Mouse (Mus musculus): ENCODE data around the gene Josd2. TPM values are rescaled to one million over a fixed set of nuclear protein-coding genes. Genes with fewer than 3 reads are reported as not detected.

The Josd2 gene
- 10 to 100 TPM; 60.6 to 63.2 TPM for total RNA-seq (2021)
- long read RNA-seq, experiment 1, transcript Josd2-204 (5 exons, 864 nt), result major isoform, 12 of 36 reads
- long read RNA-seq, experiment 1, partial matches to known transcripts, result 11 of 36 reads
- long read RNA-seq, experiment 1, other reads (novel, unspliced or antisense), result 5 of 36 reads
- long read RNA-seq, experiment 2, transcript Josd2-204 (5 exons, 864 nt), result major isoform, 7 of 31 reads
- long read RNA-seq, experiment 2, partial matches to known transcripts, result 7 of 31 reads
- long read RNA-seq, experiment 2, other reads (novel, unspliced or antisense), result 12 of 31 reads

DNA sequence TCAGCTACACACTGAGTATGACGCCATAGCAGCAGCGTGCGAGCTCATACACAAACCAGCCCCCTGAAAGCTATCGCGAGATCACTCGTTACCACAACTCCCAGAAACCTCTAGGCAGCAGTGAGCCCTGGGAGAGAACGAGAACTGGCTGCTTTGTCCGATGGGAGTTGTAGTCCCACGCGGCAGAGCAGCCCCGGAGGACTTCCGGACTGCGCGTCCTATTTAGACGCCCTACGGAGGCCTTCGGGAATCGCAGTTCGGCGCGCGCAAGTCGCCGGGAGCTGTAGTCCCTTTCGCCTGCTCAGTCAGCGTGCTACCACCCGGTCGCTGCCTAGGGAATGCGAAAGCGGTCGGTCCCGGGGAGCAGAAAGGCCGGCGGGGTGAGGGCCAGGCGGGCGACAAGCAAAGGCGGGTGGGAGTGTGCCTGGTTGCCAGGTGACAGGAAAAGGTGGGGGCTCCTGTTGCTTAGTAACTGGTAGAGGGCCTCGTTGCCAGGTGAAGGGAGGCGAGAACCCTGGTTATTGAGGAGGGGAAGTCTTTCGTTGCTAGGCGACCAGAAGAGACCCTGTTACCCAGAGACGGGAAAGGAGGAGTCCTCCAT lies at the start of gene Josd2:
Gene Josd2, plus strand, starts transcription at position 170 of the 601 bp plus-strand sequence.
- intact Hi-C loops (cut with DNase I), result no loop called here

DNA sequence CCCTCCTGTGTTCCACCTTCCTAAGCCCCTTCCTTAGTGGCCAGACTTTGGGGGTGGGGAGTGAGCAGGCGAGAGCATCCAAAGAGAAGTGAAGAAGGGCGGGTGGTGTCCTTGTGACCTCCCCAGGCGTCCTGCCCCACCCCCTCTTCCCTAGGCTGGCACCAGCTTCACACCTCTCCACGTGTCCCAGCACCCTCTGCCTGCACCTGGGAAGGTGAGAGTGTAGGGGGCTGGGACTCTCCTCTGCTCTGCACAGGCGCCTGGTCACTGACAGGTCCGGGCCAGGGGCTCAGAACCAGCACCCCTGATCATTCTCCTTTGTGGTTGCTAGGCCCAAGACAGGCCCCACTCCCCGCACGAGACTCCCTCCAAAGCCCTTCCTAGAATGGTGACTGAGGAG lies 40.1 kb upstream of the Josd2 start:
- DNase-seq (ENCODE audit: low spot score in 2 of 2), result no peak
- intact Hi-C loops (cut with DNase I), result no loop called here

More for the DNA sequence above, at the start of gene Josd2:
- peak; percentile 96 to 98 for DNase-seq (ENCODE audit: low spot score in 2 of 2)

DNA sequence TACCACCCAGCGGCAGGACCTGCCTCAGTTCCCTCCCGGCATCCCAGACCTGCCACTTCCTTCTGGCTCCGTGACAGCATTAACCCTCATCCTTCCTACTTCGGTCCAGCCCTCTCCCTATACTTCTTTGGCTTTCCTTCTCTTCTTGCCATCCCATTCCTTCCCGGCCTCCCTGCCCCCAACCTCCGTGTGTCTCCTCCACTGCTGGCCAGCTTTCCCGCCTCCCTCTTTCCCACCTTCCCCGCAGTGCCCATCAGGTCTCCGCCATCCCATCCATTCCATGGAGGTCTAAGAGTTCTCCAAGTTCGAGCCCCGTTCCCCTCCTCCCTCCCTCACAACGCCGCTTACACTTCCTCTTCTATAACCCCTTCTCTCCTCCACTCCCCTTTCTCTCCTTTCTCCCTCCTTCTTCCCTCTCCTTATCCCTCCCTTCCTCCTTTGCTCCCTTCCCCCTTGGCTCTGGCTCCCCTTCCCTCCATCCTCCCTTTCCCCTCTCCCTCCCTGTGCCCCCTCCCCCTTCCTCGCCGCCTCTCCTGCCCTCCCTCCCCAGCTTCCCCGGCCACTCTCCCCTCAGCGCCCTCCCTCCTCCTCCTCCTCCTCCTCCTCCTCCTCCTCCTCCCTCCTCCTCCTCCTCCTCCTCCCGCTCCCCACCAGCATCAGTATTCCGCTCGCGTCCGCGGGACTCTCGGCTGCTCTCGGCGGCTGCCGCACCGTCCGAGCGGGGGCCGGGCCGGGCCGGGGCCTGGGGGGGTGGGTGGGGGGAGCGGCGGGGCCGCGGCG lies 39.4 kb upstream of the Josd2 start:
- intact Hi-C loops (cut with DNase I), result no loop called here
- DNase-seq (ENCODE audit: low spot score in 2 of 2), result peak in 1 of 2 experiments; percentile 72

DNA sequence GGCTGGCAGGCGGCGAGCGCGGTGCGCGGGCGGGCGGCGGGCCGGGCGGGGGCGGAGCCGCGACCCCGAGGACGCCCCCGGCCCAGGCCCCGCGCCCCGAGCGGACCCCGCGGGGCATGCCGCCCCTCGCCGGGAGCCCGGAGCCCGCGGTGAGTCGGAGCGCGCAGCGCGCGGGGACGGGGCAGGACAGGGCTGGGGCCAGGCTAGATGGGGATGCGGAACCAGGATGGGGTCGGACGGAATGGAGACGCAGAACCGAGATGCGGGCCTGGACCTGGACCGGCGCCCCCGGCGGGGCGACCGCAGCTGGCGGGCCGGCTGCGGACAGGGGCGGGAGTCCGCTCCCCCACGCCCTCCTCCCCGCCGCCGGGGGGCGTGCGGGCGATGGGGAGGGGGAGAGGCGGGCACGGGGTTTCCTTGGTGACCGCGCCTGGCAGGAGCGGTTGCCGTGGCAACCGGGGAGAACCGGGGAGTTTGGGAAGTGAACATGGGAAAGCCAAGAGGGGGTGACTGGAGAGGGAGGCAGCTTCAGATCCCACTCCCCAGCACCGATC lies 38.7 kb upstream of the Josd2 start, which contains the start of gene Lrrc4b:
Gene Lrrc4b, plus strand, starts transcription at position 51 of the 554 bp plus-strand sequence.
- intact Hi-C loops (cut with DNase I), result no loop called here
- DNase-seq (ENCODE audit: low spot score in 2 of 2), result peak; percentile 84

DNA sequence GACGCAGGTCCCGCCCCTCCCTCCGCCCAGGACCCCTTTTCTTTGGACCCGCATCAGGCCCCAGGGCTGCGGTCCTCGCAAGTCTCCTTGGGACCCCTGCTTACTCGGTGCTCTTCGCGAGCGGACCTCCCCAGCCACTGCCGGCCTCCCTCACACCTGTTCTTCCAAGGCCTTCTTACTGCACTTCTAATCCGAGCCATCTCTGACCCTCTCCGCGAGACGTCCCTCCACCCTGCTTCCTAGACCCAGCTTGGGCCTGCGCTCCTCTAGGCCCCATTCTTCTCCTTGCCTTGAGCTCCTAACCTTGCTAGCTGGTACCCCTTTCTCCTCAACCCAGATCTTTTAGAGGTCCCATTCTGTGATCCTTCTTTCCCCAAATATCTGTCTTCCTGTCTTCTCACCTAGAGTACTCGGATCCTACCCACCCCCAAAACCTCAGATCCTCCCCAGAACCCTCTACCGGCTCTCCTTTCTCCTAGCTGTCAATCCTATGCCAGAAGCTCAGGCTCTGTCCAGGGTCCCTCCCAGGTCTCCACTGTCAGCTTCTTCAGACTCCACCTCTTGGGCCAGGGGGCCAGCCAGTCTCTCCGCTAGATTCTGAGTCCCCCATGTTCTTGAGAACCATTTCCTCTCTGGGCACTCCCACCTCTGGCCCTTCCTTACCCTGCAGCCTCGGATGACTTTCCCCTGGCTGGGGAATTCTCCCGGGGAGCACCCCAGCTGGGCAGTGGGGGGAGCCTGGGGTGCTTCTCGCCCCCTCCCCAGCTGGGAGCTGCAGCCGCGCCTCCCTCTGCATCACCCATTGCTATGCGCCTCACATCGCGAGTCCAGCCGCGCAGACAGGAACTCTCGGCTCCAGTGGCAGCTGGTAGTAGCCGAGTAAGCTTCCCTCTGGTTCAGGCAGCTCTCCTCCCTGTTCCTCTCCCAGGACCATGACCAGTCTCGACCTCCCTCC lies 38.0 kb upstream of the Josd2 start:
- intact Hi-C loops (cut with DNase I), result no loop called here

DNA sequence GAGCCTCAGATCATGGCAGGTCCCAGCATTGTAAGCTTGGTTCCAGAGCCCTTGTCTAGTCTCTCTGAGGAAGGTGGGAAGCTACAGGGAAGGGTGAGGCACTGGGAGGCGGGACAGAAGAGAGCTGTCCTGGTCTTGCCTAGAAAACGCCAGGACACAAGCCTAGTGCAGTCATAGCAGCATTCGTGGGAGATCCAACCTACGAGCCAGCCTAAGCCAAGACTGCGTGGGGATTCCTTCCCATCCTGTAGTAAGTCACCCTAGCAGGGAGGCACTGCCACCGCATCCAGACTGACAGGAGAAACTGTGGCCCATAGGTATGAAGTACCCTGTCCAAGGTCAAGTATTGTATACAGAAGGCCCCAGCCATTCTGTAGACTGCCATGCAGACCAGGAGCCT lies 35.2 kb upstream of the Josd2 start:
- intact Hi-C loops (cut with DNase I), result no loop called here
- no peak for DNase-seq (ENCODE audit: low spot score in 2 of 2)

More for the DNA sequence above, 38.0 kb upstream of the Josd2 start:
- peak in 1 of 2 experiments; percentile 64 for DNase-seq (ENCODE audit: low spot score in 2 of 2)

DNA sequence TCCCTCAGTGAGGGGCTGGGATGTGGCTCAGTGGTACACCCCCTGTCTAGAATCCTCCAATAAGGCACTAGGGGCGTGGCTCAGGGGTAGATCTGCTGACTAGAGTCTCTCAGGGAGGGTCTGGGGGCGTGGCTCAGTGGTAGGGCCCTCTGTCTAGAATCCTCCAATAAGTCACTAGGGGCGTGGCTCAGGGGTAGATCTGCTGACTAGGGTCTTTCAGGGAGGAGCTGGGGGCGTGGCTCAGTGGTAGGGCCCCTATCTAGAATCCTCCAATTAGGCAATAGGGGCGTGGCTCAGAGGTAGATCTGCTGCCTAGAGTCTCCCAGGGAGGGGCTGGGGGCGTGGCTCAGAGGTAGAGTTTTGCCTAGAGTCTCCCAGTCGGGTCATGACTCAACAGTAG lies 34.4 kb upstream of the Josd2 start:
- DNase-seq (ENCODE audit: low spot score in 2 of 2), result no peak
- intact Hi-C loops (cut with DNase I), result no loop called here

DNA sequence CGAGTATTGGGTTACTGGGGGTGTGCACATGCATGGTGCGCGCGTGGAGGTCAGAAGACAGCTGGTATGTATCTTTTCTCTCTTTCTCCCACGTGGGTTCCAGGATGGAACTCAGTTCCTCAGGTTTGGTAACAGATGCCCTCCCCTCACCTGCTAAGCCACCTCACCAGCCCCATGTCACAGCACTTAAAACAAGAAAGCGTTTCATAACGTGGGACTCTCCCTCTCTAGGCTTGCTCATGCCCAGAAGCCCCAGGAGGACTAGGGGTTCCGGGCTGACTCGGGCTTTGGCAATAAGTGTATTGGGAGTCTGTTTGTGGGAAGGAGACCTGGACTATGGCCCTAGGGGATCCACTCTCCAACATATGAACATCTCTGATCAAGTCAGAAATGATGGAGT lies 33.7 kb upstream of the Josd2 start:
- DNase-seq (ENCODE audit: low spot score in 2 of 2), result no peak
- intact Hi-C loops (cut with DNase I), result no loop called here

DNA sequence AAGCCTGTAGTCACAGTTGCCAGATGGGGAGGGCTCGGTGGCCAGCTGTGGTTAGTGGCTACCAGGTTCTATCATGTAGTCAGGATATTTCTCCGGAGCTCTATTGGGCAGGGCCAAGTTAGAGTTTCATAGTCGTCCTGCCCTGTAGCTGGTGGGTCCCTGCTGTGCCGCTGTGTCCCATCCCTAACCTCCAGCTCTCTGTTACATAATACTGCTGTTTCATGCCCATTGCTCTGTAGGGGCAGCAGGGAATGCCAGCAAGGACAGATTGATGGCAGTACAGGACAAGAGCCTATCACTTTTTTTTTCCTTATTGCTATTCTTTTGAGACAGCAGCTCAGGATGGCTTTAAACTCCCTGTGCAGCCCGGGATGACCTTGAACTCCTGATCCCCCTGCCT lies 32.0 kb upstream of the Josd2 start:
- DNase-seq (ENCODE audit: low spot score in 2 of 2), result no peak
- intact Hi-C loops (cut with DNase I), result no loop called here

DNA sequence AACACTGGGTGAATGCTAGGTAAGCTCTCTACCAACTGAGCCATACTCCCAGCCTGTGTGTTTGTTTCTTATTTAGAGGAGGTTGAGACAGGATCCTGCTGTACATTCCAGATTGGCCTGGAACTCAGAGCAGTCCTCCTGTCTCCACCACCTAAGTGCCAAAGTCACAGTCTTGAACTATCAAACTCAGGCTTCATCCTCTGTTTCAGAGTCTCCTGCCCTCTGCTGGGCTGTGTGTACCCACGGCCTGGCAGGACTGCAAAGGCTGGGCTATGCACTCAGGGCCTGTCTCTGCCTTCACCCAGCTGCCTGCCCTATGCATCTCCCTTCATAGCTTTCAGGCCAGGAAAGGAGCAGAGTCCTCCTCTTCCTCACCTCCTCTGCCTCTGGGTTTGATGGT lies 31.5 kb upstream of the Josd2 start:
- intact Hi-C loops (cut with DNase I), result no loop called here

DNA sequence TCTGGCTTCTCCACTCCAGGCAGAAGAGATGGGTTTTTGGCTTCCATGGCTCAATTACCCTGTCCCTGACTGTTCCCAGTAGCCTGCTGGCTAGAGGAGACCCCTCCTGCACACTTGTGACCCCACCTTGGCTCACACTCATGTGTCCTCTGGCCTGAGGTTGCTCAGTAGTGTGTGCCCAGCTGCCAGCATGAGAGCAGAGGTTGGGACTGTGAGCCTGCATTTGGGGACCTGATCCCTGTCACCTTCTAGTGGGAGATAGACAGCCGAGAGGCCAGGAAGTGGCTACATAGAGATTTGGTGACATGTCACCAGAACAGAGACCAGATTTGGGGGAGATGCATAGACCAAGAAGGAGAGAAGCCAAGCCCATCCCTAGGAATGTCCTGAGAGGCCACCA lies 30.6 kb upstream of the Josd2 start:
- DNase-seq (ENCODE audit: low spot score in 2 of 2), result no peak

More for the DNA sequence above, 31.5 kb upstream of the Josd2 start:
- no peak for DNase-seq (ENCODE audit: low spot score in 2 of 2)

DNA sequence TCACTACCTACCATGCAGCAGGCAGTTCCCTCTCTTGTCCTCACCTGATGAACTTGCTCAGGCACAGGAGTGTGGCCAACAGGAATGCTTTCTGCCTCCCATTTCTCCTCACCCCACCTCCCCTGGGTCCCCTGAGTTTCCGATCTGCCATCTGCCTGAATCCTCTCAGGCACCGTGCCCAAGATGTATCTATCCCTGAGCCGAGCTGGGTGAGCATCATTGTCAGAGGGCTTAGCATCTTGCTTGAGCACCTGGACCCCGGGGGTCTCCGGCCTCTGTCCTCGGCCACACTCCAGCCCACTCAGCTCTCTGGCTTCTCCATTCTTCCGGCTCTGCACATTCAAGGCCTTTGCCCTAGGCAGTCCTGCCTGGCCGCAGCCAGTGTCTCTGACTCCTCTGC lies 29.8 kb upstream of the Josd2 start:
- intact Hi-C loops (cut with DNase I), result no loop called here
- DNase-seq (ENCODE audit: low spot score in 2 of 2), result no peak

More for the DNA sequence above, 30.6 kb upstream of the Josd2 start:
- intact Hi-C loops (cut with DNase I), result no loop called here

DNA sequence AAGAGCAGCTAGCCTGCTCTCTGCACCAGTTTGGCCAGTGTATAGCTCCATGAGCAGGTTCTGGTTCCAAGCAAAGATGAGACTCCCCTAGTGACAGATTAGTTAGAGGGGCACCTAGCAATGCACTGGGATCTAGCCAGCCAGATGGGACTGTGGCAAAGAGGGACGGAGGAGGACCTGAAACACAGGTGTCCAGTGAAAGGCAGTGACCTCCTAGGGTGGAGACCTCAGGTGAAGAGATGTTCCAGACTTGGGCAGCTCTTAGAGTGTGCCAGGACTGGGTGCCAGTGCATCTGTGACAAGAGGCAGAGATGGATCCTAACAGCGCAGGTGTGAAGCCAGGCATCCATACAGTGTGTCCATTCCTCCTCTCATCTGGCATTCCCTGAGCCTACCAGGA lies 28.1 kb upstream of the Josd2 start:
- intact Hi-C loops (cut with DNase I), result no loop called here
- no peak for DNase-seq (ENCODE audit: low spot score in 2 of 2)

DNA sequence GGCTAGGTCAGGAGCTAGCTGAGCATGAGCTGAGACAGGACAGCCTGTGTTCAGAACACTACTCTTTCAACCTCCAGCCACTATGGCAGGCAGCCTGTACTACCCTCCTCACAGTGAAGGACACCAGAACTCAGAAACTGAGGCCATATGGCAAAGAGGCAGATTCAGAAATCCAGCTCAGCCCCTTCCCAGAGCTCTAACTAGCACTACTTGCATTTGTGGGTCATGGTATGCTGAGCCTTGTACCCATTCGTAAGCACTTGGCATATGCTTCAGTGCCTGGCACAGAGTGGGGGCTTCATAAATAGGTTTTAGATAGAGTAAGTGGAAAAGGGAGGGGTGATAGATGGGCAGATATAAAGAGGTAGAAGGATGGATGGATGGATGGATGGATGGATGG lies 27.3 kb upstream of the Josd2 start:
- no peak for DNase-seq (ENCODE audit: low spot score in 2 of 2)
- intact Hi-C loops (cut with DNase I), result no loop called here

DNA sequence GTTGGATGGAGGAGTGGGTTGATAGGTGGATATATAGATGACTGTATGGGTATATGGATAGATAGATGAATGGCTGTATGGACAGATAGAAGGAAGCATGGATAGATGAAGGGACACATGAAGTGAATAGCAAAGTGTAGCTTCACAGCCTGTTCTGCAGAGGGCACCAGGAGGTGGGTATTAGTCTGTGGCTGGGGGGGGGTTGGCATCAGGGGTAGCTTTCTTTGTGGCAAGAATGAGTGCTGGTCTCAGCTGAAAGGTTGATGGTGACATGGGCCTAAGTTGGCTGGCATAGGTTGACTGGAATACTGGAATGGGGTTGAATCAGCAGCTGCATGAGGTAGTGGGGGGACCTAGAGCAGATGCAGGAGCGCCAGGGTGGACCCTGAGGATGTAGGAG lies 26.6 kb upstream of the Josd2 start:
- intact Hi-C loops (cut with DNase I), result no loop called here
- no peak for DNase-seq (ENCODE audit: low spot score in 2 of 2)

DNA sequence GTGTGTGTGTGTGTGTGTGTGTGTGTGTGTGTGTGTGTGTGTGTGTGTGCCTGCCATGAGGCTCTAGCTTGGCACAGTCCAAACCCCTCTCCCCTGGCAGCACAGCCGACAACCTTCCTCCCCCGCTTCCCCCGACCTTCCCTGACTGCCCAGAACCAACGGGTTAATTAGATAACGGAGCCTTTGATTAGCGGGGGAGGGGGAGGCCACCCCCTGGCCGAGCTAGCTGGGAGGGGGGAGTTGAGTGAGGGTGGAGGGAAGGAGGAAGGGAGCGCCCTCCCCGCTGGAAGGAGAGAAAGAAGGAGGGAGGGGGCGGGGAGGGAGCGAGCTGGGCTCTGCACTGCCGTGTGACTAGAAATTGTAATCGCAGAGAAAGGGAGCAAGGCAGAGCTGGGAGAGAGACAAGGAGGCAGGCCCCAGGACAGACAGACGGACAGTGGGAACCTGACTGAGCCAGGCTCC lies 26.1 kb upstream of the Josd2 start:
- intact Hi-C loops (cut with DNase I), result no loop called here

DNA sequence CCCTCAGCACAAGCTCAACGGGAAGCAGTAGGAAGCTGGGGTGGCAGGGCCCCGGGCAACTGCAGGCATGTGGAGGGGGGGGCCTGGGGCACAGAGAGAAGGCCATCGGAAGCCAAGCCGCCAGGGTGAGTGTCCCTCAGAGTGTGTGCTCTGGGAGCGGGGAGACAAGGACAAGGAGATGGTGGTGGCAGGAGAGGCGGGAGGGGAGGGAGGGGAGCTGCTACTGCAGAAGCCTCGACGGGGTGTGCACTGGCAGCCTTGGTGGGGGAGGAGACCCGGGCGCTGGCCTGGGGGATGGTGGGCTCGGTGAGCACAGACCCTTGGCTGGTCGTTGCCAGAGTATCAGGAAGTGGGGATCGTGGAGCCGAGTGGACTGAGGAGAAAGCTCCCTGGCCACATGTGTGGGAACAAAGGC lies 25.4 kb upstream of the Josd2 start:
- intact Hi-C loops (cut with DNase I), result no loop called here

More for the DNA sequence above, 26.1 kb upstream of the Josd2 start:
- peak; percentile 70 to 80 for DNase-seq (ENCODE audit: low spot score in 2 of 2)

DNA sequence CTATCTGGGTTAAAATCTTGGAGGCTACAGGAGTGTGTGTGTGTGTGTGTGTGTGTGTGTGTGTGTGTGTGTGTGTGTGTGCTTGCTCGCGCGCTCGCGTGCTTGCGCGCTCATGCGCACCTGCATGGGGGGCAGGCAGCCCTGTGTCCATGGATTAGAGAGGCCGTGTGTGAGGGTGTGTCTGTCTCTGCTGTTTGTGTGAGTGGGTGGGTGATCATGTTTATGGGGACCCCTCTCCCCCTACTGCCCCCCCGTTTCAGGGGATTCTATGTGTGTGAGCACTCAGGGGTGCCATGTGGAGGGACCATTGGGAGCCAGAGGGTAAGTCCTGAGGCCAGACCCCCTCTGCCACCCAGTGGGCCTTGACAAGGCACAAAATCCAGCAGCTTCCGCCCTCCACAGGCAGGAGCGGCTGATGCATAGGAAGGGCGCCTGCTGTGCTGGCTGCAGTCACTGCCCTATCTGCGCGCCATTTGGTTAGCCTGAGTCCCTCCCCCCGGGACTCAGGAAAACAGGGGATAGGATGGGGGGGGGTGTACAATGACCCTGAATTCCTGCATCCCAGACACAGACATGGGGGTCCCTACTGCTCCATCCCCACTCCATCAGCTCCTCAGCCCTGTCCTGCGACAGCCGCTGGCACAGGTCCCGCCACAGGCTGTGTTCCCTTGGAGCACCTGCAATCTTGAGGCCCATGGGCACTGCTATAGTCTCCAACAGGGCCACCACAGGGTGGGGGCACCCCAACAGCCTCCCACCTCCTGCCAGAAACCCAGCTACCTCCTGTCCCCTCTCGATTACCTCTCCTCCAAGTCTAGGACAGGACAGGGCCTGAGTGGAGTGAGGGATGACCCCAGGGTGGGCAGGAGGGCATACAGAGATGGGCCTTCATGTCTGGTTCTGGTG lies 24.3 kb upstream of the Josd2 start:
- intact Hi-C loops (cut with DNase I), result loop anchor here (2.0 kb wide), 1 partner anchor 19 kb away; no protein-coding TSS in a partner anchor
- DNase-seq (ENCODE audit: low spot score in 2 of 2), result peak in 1 of 2 experiments; percentile 53

More for the DNA sequence above, 25.4 kb upstream of the Josd2 start:
- DNase-seq (ENCODE audit: low spot score in 2 of 2), result peak in 1 of 2 experiments; percentile 41
